Mouse (Mus musculus) thymus, postnatal 4 days (tissue): ENCODE measurements at regions not wholly inside any gene's neighbourhood (a gene's known extent, or its start where the extent isn't known, plus 50 kb on each side); places are given as distances from the start of the nearest gene placed in this dataset.
"Not testable (repeated sequence)": the region's sequence is repeated elsewhere in the genome, so short reads cannot be mapped to it uniquely, and the experiment has no call there.

ENCODE experiments used
- DNase-seq: peaks from one replicate; pipeline ENCODE4 v3.0.0; 2021

DNA sequence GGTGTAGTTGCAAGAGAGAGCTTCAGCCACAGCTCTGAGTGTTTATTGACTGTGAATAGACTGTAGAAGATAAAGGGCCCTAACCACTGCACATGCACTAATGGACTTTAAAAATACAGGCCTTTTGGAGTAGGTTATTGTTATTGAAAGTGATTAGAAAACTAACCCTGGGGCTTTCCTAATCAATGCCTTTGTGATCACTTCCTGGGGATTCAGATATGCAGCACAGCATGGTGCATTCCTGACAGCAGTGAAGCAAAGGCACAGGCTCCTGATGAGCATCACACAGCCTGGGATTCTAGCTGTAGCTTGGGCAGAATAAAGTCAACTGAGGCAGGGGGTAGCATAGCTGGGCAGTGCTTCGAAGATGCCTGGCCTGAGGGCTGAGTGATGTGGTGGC is 87.3 kb downstream of the Gm11077 start:
- no peak for DNase-seq

DNA sequence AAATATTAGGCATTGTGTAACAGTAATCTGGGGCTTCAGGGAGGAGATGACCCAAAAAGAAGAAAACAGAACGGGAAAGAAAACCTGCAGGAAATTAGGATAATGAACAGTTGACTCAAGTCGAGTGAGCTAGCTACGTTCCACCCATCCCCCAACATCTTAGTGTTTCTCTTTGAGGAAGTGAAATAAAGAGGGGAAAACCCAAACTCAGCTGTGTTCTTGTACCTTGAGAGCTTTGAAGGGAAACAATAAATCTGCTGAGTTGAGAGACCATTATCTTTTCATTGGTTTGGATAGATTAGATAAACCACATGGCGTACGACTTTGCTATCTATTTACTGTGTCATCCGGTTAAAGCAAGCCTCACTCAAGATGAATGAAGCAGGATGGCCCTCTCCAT is 87.7 kb downstream of the Gm11077 start:
- no peak for DNase-seq

DNA sequence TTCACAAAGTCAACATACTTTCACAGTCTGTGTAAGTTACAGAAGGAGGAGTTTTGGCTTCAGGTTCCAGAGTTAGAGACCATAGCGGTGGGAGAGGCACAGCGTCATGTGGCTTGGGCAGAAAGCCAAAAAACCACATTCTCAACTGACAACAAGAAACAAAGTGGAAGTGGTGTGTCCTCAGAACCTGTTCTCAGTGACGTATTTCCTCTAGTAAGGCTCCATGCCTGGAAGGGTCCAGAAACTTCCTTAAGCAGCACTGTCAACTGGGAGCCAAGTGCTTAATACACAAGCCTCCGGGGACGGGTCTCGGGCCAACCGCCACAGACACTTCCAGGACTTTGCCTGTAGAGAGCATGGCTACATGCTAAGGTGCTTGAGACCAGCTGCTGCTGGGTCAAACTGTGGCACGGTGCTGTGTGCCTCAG is 90.4 kb downstream of the Gm11077 start:
- DNase-seq = peak; percentile 20

DNA sequence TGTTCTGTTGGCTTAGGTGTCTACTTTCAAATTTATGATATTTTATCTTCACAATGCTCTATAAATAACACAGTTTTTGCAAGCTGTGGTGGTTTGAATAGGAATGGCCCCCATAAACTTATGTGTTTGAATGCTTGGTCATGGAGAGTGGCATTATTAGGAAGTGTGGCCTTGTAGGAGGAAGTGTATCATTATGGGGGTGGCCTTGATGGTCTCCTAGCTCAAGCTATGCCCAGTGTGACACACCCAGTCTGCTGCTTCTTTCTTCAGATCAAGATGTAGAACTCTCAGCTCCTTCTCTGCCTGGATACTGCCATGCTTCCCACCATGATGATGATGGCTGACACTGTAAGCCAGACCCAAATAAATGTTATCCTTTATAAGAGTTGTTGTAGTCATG is 97.4 kb downstream of the Gm11077 start:
- no peak for DNase-seq

DNA sequence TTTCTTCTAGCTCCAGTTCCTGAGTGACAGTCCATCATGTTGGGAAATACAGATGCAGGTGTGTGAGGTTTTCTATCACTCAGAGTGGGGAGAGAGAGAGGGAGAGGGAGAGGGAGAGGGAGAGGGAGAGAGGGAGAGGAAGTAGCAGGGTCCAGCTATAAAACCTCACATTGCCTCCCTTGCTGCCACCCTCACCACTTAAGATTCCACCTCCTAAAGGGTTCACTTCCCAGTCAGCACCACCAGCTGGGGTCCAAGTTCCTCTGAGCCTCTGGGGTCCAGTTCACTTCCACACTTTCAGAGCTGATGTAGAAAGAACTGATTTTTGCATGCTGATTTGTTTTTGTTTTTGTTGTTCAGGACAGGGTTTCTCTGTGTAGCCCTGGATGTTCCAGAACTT is 98.6 kb downstream of the Gm11077 start:
- no peak for DNase-seq

DNA sequence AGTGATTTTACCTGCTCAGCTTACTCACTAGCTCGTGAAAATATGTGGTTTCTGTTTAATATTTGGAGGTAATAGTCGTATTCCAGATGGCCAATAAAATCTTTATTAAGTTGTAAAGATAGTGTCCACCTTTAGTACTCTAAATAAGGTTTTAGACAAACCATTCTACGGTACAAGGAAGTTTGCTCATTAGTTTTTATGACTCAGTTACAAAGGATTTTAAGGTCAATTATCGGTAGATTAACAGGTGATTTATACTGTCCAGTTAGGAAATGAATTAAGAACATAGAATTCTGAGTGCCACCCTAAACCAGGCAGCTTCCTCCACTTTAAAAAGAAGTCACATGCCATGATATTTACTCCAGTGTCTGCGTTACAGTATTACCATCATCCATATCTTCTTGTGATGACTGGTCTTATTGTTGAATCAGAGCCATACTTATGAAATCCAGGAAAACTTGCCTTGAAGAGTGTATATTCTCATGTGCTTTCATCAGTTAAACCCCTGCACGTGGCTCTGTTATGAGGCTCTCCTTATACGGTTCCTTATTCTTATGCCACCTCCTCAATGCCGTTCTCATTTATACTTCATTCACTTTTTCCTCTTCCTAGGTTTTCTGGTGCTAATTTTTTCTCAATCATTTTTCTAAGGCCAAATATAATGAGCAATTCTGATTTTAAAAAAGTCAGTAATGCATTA is 114.4 kb downstream of the Gm11077 start:
- no peak for DNase-seq

DNA sequence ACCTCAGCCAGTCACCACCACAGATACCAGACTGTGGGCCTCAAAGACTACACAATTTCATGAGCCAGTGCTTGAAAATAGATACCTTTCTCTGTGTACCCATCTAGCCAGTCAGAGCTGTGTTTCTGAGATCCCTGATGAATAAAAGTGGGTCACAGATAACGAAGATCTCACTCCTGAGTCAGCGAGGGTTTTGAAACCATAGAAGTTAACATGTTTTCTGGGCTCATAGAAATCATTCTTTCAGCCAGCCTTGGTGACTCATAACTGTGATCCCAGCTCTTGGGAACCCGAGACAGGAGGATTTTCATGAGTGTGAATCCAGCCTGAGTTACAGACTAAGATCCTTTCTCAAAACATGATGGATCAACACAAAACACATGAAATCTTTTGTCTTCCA is 118.1 kb downstream of the Gm11077 start:
- no peak for DNase-seq

DNA sequence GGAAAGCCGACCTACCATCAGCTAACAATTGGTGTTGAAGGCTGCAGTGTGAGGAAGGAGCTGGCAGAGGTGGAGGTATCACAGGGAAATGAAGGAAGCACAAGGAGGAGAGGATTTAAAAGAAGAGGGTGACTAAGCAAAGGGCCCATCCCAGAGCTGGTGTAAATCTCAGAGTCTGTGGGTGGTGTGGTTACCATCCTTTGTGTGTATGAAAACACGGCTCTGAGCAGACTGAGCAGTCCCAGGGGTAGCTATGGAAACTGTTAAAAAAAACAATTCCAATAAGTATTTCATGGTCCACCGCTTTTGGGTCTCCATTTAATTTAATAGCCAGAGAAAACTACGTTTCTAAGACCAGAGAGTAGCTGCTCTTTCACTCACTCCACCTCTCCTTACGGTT is 123.3 kb downstream of the Gm11077 start:
- DNase-seq = no peak

DNA sequence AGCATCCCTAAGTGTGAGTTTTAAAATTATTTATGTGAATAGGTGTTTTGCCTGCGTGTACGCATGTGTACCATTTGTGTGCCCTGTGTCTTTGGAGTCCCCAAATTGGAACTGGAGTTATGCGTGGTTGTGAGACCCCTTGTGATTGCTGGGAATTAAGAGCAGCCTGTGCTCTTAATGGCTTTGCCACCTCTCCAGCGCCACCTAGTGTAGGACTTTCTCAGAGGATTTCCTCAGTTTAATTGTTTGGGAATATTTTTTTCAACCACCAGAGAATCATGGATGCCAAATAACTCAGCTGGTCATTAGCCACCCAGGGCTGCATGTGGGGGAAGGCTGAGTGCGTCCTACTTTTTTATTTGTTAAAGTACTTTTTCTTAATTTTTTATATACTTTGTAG is 124.4 kb downstream of the Gm11077 start:
- DNase-seq = peak; percentile 71

DNA sequence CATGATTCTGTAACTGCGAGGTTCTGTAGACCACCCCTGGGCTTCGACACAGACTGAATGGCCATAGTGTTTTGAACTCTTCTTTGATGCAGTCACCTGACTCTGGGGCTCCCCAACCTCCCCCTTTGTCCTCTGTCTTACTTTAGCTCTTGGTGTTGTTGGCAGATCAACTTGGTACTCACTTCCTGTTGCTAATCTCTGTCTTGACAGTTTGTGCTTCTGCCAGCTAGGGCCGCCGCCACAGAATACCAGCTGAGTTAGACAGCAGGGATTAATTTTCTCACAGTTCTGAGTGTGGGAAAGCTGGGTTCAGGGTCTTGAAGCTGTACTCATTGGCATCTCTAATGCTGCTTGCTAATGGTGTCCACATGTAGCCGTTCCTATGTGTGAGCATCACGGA is 125.6 kb downstream of the Gm11077 start:
- no peak for DNase-seq

DNA sequence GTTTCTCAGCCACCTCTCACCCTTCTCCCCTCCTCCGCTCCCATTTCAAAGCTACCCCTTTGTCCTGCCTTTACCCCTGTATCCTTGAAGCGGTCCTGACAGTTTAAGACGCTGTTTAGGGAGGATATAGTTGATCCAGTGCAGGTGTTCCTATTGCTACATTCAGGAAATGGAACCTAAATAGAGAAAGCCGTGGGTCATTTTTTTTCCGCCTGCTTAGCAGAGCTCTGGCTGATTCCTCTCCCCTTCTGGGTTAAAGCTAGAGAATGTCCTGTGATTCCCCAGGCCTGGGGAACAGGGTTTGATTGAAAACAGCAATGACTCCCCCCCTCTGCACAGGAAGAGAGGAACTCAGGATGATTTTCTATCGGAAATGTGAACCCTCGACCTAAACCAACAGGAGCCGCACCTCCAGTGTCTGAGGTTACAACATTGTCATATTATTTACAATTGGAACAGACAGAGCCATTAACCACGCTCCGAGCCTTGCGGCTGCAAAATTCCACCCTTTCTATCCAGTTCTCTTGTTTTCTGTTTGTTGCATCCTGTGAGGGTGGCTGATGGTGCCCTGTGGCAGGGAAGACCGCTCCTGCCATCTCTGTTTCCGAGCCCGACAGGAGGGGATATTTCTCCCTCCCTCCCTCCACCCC is 127.5 kb downstream of the Gm11077 start:
- DNase-seq = no peak

DNA sequence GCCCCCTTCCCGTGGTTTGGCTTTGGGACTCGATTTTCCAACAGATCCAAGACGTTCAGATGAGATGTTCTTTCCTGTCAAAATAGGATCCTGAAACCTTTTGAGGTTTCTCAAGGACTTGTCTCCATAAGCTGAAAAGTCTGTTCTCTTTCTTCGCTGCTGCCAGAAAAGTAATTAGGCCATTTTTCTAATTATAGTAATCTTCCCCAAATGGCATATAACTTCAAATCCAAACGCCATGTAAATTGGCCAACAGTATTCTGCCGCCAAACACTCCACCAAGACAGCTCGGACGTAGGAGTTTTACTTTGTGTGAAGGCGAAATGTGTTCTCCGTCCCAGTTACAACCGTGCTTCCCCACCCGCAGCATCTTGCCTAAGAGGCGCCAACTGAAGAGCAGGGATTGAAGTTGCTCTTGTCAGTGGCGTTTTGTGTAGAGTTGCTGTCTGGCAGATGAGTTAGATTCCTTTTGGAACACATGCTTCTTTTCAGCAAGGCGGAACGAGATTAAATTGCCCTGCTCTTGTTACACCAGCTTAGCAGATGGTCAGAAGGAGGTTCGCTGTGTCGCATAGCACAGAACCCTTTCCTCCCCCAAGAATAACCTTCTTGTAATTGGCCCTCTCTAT is 128.1 kb downstream of the Gm11077 start:
- no peak for DNase-seq

DNA sequence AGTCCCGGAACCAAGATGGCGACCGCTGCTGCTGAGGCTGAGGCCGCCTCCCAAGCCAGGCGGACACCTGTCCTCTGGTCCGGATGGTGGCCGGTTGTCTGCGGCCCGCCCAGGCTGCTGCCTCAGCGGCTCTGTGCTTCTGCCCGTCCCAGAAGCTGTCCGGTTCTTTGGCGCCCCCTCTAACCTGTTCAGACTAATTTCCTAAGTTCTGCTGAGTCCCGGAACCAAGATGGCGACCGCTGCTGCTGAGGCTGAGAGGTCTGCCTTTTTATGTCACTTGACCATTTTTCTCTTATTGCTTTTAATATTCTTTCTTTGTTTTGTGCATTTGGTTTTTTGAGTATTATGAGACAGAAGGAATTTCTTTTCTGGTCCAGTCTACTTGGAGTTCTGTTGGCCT is 140.4 kb downstream of the Gm11077 start:
- DNase-seq = not testable (repeated sequence)

DNA sequence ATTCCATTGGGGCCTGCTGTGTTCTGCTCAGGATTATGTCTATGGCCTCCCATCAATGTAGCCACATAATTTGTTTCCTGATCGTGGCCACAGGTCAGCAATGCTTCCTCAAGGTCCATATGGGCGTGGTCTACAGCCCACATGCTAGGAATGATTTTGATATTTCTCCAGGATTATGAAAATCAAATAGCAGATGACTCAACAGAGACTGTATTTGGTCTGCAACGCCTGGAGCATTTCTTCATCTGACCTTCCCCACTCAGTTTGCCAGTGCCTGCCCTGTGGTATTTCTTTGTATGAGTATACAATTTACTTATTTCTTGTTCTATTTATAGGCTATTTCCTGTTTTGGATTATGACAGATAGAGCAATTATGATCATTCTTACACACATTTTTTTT is 145.7 kb downstream of the Gm11077 start:
- no peak for DNase-seq

DNA sequence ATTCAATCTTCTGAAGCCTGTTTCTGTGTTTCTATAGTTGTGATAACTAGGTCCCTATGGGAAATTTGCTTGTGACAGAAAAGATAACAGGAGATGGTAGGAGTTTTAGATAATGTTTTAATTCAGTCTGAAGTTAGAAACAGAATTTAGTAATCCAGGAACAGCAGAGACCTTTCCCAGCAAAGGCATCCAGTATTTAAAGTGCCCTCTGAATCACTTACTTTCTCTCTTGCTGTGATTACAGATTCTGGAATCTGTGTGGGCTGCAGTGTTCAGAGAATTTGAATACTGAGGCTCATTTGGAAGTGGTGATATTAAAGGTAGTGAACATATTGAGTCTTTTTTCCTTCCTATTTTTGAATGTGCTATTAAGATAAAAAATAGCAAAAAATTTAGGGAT is 154.6 kb downstream of the Gm11077 start:
- no peak for DNase-seq

DNA sequence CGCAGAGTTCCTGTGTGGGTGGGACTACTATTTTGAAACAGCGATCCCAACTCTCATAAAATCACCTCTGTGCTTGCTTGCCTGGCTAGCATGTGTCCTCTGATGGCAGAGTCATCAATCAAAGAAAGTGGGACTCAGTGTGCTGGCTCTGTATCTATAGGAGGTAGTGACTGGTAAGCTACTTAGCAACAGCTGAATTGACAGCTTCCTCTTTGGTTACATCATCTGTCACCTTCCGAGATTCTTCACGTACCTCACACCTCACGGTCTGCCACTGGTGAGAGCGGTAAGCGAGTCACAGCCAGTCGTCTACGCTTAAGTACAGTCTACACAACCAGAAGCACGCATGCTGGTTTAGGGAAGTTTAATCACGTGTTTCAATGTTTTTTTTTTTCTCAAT is 159.5 kb downstream of the Gm11077 start:
- DNase-seq = no peak

DNA sequence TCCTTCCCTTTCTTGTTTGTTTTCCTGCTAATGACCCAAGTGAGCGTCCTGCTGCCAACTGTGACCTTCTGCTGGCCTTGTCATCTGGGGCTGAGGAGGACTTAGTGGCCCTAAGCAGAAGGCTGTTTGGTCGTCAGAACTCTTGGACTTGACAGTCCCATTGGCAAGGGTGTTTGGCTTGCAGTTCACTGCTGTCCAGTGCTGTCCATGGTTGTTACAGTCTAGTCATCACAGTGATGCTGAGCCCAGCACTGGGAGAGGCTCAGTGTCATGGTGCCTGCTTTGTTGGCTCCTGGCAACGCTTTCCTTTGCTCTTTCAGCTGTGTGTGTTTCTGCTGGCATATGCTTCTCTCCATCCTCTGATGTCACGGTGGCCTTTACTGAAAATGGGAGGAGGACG is 161.0 kb downstream of the Gm11077 start:
- DNase-seq = no peak

DNA sequence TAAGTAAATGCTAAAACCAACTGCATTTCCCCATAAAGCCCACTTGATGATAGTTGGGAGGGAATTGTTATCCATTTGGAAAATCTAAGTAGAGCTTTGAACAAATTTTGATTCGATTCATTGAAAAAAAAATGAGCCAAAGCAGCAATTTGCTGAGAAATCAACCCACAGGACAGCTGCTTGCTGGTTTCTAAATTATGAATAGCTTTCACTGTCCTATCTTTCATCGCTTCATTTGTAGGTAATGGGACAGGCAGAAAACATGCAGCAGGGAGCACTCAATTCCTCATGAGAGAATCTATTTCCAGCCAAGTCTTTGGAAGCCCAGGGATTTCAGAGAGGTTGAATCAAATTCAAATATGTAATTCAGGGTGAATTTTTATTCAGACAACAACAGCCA is 161.5 kb downstream of the Gm11077 start:
- no peak for DNase-seq

DNA sequence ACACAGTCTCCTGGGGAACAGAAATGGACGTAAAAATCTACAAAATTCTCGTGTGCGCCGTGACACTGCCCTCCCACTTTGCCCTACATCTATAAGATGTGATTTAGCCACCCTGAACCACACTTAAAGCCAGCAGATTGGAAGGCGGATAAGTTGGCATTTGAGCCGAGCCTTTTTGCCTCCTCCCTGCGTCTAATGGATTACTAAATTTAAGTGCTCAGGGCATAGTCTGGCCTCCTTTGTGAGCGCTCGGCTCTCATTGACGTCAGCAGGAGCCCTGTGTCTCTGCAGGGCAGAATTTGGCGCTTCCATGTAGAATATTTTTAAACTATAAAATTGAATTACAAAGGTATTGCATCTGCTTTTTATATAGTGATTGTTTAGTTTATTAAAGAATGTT is 165.4 kb downstream of the Gm11077 start:
- DNase-seq = no peak

DNA sequence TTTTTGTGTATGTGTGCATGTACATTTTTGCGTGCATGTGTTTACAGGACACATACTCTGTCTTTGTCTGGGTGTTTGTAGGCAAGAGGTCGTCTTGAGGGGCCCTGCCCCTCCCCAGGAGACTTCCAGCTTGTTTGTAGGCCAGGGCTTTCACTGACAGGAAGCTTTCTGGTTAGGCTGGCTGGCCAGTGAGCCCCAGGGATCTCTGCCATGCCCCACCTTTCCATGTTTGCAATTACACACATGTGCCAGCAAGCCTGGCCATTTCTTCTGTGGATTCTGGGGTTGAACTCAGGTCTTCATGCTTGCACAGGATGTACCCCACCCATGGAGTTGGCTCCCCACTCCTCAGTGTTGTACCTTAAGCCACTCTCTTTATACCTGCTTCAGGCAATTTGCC is 166.4 kb downstream of the Gm11077 start:
- DNase-seq = no peak

DNA sequence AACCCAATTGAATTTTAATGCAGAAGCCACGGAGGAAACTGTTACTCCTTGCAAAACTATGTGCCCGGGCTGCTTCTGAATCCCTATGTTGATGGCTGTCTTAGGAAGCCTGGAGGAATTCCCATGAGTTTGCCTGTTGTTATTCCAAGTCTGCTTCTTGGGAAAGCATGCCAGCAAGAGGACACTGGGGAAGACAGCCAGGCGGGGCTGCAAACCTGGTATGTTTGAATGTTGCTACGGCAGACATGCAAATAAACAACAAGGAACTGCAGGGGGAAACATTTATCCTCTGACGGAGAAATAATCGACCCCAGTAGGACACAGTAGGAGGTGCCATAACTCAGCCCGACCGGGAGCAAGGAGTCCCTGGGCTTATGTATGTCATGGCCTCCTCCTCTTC is 168.0 kb downstream of the Gm11077 start:
- no peak for DNase-seq

DNA sequence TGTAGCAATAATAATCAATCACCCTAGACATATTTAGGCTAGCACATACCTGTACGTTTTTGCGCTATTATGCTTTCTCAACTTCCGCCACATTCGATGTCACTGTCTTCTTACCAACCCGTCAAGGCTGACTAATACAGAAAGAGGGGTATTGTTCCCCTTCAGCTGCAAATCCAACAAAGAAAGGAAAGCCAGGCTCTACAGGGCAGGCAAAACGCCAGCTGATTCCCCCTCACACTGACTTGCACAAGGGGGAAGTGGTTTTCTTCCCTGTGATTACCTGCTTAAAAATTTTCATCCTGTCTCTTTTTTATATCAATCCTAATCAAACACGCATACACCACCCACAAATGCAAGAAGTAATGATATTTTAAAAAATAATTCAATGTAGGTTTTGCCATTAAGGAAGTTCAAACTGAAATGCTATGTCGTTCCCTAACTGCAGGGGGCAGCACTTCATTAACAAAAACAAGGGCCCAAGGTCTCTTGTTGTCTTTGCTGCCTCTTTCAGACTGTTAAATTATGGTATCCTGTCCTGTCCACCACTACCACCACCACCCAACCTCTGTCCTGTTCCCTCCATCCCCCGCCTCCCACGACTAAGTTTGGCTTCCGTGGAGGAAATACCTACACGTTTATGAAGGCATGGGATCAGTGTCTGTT is 195.4 kb downstream of the Gm11077 start:
- DNase-seq = peak; percentile 17

DNA sequence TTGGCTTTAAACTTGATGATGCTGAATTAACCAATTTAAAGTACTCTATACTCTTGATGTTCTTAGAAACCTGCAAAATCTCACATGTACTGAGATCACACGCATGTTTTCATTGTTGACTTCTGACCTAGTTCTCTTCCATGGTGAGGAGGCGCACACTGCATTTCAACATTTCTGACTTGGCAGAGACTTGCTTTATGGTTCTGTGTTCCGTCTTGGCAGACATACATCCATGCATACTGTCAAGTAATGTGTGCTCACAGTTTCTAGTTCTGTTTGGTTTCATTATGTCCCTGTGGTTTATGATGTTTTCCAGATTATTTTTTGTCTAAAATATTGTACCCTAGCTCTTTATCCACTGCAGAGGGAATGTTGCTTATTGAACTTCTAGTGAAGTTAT is 198.5 kb downstream of the Gm11077 start:
- no peak for DNase-seq

DNA sequence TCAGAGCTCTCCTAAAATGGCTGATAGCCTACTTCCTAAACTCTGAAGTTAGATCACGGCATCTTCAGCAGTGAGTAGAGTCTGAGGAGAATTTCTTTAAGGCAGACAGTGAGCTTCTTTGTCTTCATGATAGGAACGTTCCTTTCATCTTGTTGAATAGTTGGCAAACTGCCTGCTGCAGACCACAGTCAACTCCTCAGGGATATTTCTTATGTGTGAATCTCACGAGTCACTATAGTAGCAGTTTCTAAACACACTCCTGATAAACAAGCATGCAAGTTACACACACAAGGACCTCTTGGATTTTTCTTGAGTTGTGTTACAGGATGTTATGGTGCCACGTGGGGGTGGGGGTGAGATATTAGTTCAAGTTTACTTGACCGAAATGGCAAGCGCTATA is 205.2 kb downstream of the Gm11077 start:
- no peak for DNase-seq
